Mouse (Mus musculus): ENCODE results near the gene Lrrc49. TPM values are rescaled to one million over a fixed set of nuclear protein-coding genes. Genes with fewer than 3 reads are reported as not detected.

Gene Lrrc49
- total and polyA plus RNA-seq, 2 experiments from 2014 or later = 4.9 to 7.2 TPM

- 83% methylated on average over 4 of the region's 4 CpGs for WGBS
- ATAC-seq (ENCODE audit: insufficient read depth, low read depth) = no peak
- Histone ChIP-seq H3K27me3 (ENCODE audit: control insufficient read depth, insufficient read depth, low read length) (no peaks in the 10 kb centered on the region), H3K4me1 (ENCODE audit: control insufficient read depth, insufficient read depth) (no peaks in the 10 kb centered on the region), H3K36me3 (replicated peaks; ENCODE audit: control insufficient read depth, insufficient read depth, low read length) (no peaks in the 10 kb centered on the region), H3K27ac (ENCODE audit: low read depth) (no peak overlapping the region), H3K4me2 (ENCODE audit: low read depth, low read length) (no peak overlapping the region), H3K9me3 (replicated peaks; ENCODE audit: control insufficient read depth, low read length) (no peaks in the 10 kb centered on the region), H3K9ac (replicated peaks; ENCODE audit: low read depth, low read length) (no peak overlapping the region), H3K4me3 (ENCODE audit: low read depth, low read length) (no peak overlapping the region)
- no peak for TF ChIP-seq EP300 (IDR thresholded peaks at IDR 0.05; ENCODE audit: low read depth)
- TF ChIP-seq CTCF (IDR thresholded peaks at IDR 0.05; ENCODE audit: low read depth) = no peak
- no peak for DNase-seq (ENCODE audit: low spot score)
These were observed 116.2 kb downstream of the Lrrc49 start for GRCm38 (mm10) chr9:60571725-60572124.

DNA sequence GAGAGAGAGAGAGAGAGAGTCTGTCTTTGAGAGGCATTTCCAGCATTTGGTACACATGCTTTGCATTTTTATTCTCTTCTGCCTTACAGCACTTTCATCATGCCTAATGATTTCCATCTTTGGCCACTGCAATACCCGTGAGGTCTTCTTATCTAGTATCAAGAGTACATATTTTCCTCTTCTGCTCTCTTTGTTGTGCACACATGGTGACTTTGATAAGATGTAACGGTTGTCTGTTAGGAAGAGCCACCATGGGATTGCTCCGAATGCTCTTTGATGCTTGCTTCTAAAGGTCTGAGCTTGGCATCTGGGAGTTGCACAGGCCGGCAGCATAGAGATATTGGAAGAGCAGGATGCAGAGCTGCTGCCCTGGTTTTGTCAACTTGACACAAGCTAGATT is 116.9 kb downstream of the Lrrc49 start:
- Histone ChIP-seq H3K4me1 (ENCODE audit: control insufficient read depth, insufficient read depth) (no peaks in the 10 kb centered on the region), H3K4me3 (ENCODE audit: low read depth, low read length) (no peak overlapping the region), H3K9ac (replicated peaks; ENCODE audit: low read depth, low read length) (no peak overlapping the region), H3K9me3 (replicated peaks; ENCODE audit: control insufficient read depth, low read length) (no peaks in the 10 kb centered on the region), H3K27me3 (ENCODE audit: control insufficient read depth, insufficient read depth, low read length) (no peaks in the 10 kb centered on the region), H3K27ac (ENCODE audit: low read depth) (no peak overlapping the region), H3K4me2 (ENCODE audit: low read depth, low read length) (no peak overlapping the region), H3K36me3 (replicated peaks; ENCODE audit: control insufficient read depth, insufficient read depth, low read length) (no peaks in the 10 kb centered on the region)
- DNase-seq (ENCODE audit: low spot score) = no peak
- no peak for ATAC-seq (ENCODE audit: insufficient read depth, low read depth)
- WGBS = 51% methylated on average over 4 of the region's 4 CpGs
- no peak for TF ChIP-seq CTCF (IDR thresholded peaks at IDR 0.05; ENCODE audit: low read depth)
- TF ChIP-seq EP300 (IDR thresholded peaks at IDR 0.05; ENCODE audit: low read depth) = no peak

GRCm38 (mm10) chr9:60569366-60569765 is 118.6 kb downstream of the Lrrc49 start:
- Histone ChIP-seq H3K4me1 (ENCODE audit: control insufficient read depth, insufficient read depth) (no peaks in the 10 kb centered on the region), H3K9me3 (replicated peaks; ENCODE audit: control insufficient read depth, low read length) (no peaks in the 10 kb centered on the region), H3K27ac (ENCODE audit: low read depth) (no peak overlapping the region), H3K4me3 (ENCODE audit: low read depth, low read length) (no peak overlapping the region), H3K4me2 (ENCODE audit: low read depth, low read length) (no peak overlapping the region), H3K27me3 (ENCODE audit: control insufficient read depth, insufficient read depth, low read length) (no peaks in the 10 kb centered on the region), H3K36me3 (replicated peaks; ENCODE audit: control insufficient read depth, insufficient read depth, low read length) (no peaks in the 10 kb centered on the region), H3K9ac (replicated peaks; ENCODE audit: low read depth, low read length) (no peak overlapping the region)
- TF ChIP-seq EP300 (IDR thresholded peaks at IDR 0.05; ENCODE audit: low read depth) (no peak), CTCF (IDR thresholded peaks at IDR 0.05; ENCODE audit: low read depth) (no peak)
- DNase-seq (ENCODE audit: low spot score) (no peak), ATAC-seq (ENCODE audit: insufficient read depth, low read depth) (no peak)
- 79% methylated on average over 2 of the region's 2 CpGs for WGBS

GRCm38 (mm10) chr9:60563809-60564208 is 124.1 kb downstream of the Lrrc49 start:
- no peaks in the 10 kb centered on the region for H3K4me1 ChIP-seq (ENCODE audit: control insufficient read depth, insufficient read depth)
- 90% methylated on average over 7 of the region's 7 CpGs for WGBS
- H3K4me3 ChIP-seq (ENCODE audit: low read depth, low read length) = no peak overlapping the region
- TF ChIP-seq EP300 (IDR thresholded peaks at IDR 0.05; ENCODE audit: low read depth) (no peak), CTCF (IDR thresholded peaks at IDR 0.05; ENCODE audit: low read depth) (no peak)
- H3K4me2 ChIP-seq (ENCODE audit: low read depth, low read length) = no peak overlapping the region
- no peak overlapping the region for H3K27ac ChIP-seq (ENCODE audit: low read depth)
- DNase-seq (ENCODE audit: low spot score) (no peak), ATAC-seq (ENCODE audit: insufficient read depth, low read depth) (no peak)
- no peak overlapping the region for H3K9ac ChIP-seq (replicated peaks; ENCODE audit: low read depth, low read length)
- H3K9me3 ChIP-seq (replicated peaks; ENCODE audit: control insufficient read depth, low read length) = no peaks in the 10 kb centered on the region
- no peaks in the 10 kb centered on the region for H3K27me3 ChIP-seq (ENCODE audit: control insufficient read depth, insufficient read depth, low read length)
- H3K36me3 ChIP-seq (replicated peaks; ENCODE audit: control insufficient read depth, insufficient read depth, low read length) = no peaks in the 10 kb centered on the region

GRCm38 (mm10) chr9:60562443-60563371 is 125.3 kb downstream of the Lrrc49 start:
- H3K9ac ChIP-seq (replicated peaks; ENCODE audit: low read depth, low read length) = no peak overlapping the region
- peak overlapping the region; percentile 7; the same call in 1 of the 2 replicates for H3K4me2 ChIP-seq (ENCODE audit: low read depth, low read length)
- ATAC-seq (ENCODE audit: insufficient read depth, low read depth) = no peak

More at GRCm38 (mm10) chr9:60562443-60563371, 125.3 kb downstream of the Lrrc49 start:
- TF ChIP-seq EP300 (IDR thresholded peaks at IDR 0.05; ENCODE audit: low read depth) (no peak), CTCF (IDR thresholded peaks at IDR 0.05; ENCODE audit: low read depth) (no peak; the same call in 1 of the 2 replicates)
- WGBS = 60% methylated on average over 20 of the region's 20 CpGs
- Histone ChIP-seq H3K27me3 (ENCODE audit: control insufficient read depth, insufficient read depth, low read length) (no peaks in the 10 kb centered on the region), H3K9me3 (replicated peaks; ENCODE audit: control insufficient read depth, low read length) (no peaks in the 10 kb centered on the region), H3K4me1 (ENCODE audit: control insufficient read depth, insufficient read depth) (no peaks in the 10 kb centered on the region), H3K4me3 (ENCODE audit: low read depth, low read length) (no peak overlapping the region), H3K27ac (ENCODE audit: low read depth) (no peak overlapping the region), H3K36me3 (replicated peaks; ENCODE audit: control insufficient read depth, insufficient read depth, low read length) (no peaks in the 10 kb centered on the region)
- no peak for DNase-seq (ENCODE audit: low spot score)
